Mouse (Mus musculus): ENCODE data around the gene Mrpl37.

DNA sequence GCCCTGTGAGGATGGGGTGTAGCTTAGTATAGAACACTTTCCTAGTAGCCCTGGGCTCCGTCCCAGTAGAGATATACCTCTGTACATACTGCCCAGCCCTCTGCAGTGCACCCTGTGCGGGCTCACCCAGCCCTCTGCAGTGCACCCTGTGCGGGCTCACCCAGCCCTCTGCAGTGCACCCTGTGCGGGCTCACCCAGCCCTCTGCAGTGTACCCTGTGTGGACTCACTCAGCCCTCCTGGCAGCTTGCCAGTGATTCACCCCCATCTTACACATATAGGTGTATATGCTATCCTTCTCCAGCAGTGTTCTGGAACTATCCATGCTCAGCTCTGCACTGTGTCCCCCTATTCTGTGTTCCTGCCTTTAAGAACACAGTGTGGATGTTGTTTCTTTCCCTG is 12.2 kb upstream of the Mrpl37 start:
- TF ChIP-seq EP300 (IDR thresholded peaks at IDR 0.05; ENCODE audit: insufficient read depth, low read depth, low read length) (no peak), CTCF (IDR thresholded peaks at IDR 0.05; ENCODE audit: low read depth, low read length) (no peak)

Measured in ES-Bruce4 (cell line).